Mouse (Mus musculus) stomach, postnatal 0 days (tissue): ENCODE results near the gene Trim11.

Experiments used
- CTCF ChIP-seq: IDR thresholded peaks from 2 replicates; pipeline ENCODE4 v1.5.1; 2016; ENCODE audit warnings: antibody characterized with exemption, low read depth, mild to moderate bottlenecking, moderate library complexity
- EP300 ChIP-seq: optimal IDR thresholded peaks from 2 replicates; pipeline ENCODE3; 2016; ENCODE audit warnings: antibody characterized with exemption

DNA sequence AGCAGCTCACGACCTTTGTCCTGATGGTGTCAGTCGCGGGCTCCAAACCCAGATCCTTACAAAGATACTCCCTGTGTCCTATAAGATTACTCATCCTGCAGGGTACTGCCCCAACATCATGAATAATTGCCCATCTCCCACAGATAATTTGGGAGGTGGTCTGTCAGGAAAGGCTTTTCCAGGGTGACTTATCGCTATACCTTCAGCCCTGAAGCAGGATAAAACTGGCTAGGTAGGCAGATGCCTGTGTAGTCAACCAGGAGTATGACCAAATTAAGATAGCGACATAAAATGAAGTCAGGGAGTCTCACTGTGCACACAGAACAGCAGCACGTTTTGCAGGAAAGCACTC lies 38.8 kb upstream of the Trim11 start:
- TF ChIP-seq CTCF (no peak), EP300 (peak; percentile 17)
